Mouse (Mus musculus) thymus, adult 2 months (tissue): ENCODE results near the gene Kat5. TPM values are rescaled to one million over a fixed set of nuclear protein-coding genes. Genes with fewer than 3 reads are reported as not detected.

ENCODE experiments used
- DNase-seq: peaks from one replicate; pipeline ENCODE4 v3.0.0; 2021
- H3K27ac ChIP-seq: fragments of 200-500 bp; 2 replicates; pipeline ENCODE4 v1.5.1; 2012; ENCODE audit warnings: low read length, control low read depth; ENCODE audit not compliant: control insufficient read depth, insufficient read depth
- H3K27me3 ChIP-seq: fragments of 200-500 bp; 2 replicates; pipeline ENCODE4 v1.6.1; 2012; ENCODE audit warnings: mild to moderate bottlenecking, low read length, moderate library complexity, mixed read lengths; ENCODE audit not compliant: control insufficient read depth, insufficient read depth
- H3K36me3 ChIP-seq: fragments of 200-500 bp; 2 replicates; pipeline ENCODE4 v1.6.1; 2012; ENCODE audit warnings: mild to moderate bottlenecking, low read length, moderate library complexity; ENCODE audit not compliant: control insufficient read depth, insufficient read depth
- H3K4me1 ChIP-seq: fragments of 200-500 bp; replicated peaks from 2 replicates; pipeline ENCODE4 v1.6.1; 2012; ENCODE audit warnings: low read length; ENCODE audit not compliant: control insufficient read depth, insufficient read depth
- H3K4me3 ChIP-seq: fragments of 200-500 bp; 2 replicates; pipeline ENCODE4 v1.5.1; 2012; ENCODE audit warnings: mild to moderate bottlenecking, low read length, control low read depth, moderate library complexity; ENCODE audit not compliant: control insufficient read depth, insufficient read depth
- CTCF ChIP-seq: fragments of 200-500 bp; IDR thresholded peaks from 2 replicates; pipeline ENCODE4 v1.5.1; 2012; ENCODE audit warnings: mild to moderate bottlenecking, control low read depth, low read length, moderate library complexity, borderline replicate concordance; ENCODE audit not compliant: control insufficient read depth, poor library complexity, insufficient read depth; ENCODE audit errors: extremely low read depth
- POLR2A ChIP-seq: fragments of 200-500 bp; IDR thresholded peaks from 2 replicates; pipeline ENCODE4 v1.6.1; 2012; ENCODE audit warnings: mild to moderate bottlenecking, low read length, control low read depth, moderate library complexity; ENCODE audit not compliant: control insufficient read depth, poor library complexity, insufficient read depth; ENCODE audit errors: extremely low read depth
- WGBS: fragments of 180-500 bp; shearing (Covaris S2); methylation state at CpG from one replicate; pipeline ENCODE4 v1.1.7; 2018; 5-methylcytosine and 5-hydroxymethylcytosine counted together
- polyA plus RNA-seq: library from polyadenylated mRNA; depleted of rRNA; stranded (reverse); fragments of >200 nt; gene quantifications from 2 replicates; pipeline ENCODE4 v1.2.3, GENCODE M21; 2012

Kat5 gene
- polyA plus RNA-seq, 1 experiment = 90.0 TPM

GRCm38 (mm10) chr19:5560457-5561041 is 49.5 kb downstream of the Kat5 start, which contains the start of gene Ovol1:
Ovol1 (minus strand) TSS chr19:5560646.
- H3K4me3 ChIP-seq = peak within 1 kb of the TSS; percentile 0; the same call in 1 of the 2 replicates
- H3K27ac ChIP-seq = no peak within 1 kb of the TSS
- DNase-seq = no peak
- H3K4me1 ChIP-seq = peaks cover 9% of the 10 kb centered on the region
- peaks cover 16% of the 10 kb centered on the region; the same call in 1 of the 2 replicates for H3K27me3 ChIP-seq
- no peaks in the 10 kb centered on the region for H3K36me3 ChIP-seq
- 3% methylated on average over 57 of the region's 57 CpGs for WGBS
- TF ChIP-seq CTCF = no peak
- no peak for TF ChIP-seq POLR2A

DNA sequence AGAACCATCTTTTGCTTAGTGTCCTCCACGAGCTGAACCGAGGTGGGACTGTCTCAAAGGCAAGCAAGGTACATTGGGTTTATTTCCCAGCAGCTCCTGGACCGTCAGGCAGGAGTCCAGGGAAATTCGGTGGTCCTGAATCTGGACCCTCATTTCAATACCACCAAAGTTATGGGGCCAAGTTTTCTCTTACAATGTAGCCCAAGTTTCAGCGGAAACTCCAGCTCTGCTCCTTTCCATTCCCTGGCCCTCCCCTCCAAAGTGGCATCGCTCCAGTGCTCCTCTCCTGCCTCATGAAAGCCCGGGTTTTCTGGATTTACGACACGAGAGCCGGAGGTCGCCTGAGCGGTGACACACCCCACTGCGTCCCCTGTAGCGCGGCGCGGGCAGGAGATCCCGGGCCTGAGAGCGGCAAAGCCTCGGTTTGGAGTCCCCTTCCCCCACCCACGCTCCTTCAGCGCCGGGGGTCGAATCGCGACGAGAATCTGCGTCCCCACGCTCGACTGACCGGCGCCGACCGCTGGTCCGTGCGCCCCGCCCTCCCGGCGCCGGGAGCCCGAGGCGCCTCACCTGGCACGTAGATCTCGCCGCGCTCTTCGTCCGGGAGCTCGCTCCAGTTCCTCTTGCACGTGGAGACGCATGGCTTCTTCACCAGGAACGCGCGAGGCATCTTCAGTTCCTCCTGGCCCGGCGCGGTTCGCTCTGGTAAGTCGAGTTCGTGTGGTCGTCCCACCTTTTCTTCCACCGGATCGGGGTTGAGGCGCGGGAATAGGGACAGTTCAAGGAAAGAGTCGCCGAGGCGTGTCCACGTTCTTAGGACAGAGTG is 50.2 kb downstream of the Kat5 start:
- peaks cover 9% of the 10 kb centered on the region for H3K4me1 ChIP-seq

GRCm38 (mm10) chr19:5559229-5559628 is 50.8 kb downstream of the Kat5 start:
- Histone ChIP-seq H3K4me3 (no peak overlapping the region), H3K27me3 (peaks cover 16% of the 10 kb centered on the region; the same call in 1 of the 2 replicates), H3K36me3 (no peaks in the 10 kb centered on the region), H3K4me1 (peaks cover 9% of the 10 kb centered on the region), H3K27ac (no peak overlapping the region)
- TF ChIP-seq POLR2A (no peak), CTCF (no peak)
- 59% methylated on average over 8 of the region's 8 CpGs for WGBS
- DNase-seq = no peak

More for the DNA sequence above, 50.2 kb downstream of the Kat5 start:
- peaks cover 16% of the 10 kb centered on the region; the same call in 1 of the 2 replicates for H3K27me3 ChIP-seq
- H3K4me3 ChIP-seq = peak overlapping the region; percentile 0; the same call in 1 of the 2 replicates
- TF ChIP-seq POLR2A (no peak), CTCF (no peak)
- H3K36me3 ChIP-seq = no peaks in the 10 kb centered on the region
- no peak overlapping the region for H3K27ac ChIP-seq
- no peak for DNase-seq
- 3% methylated on average over 69 of the region's 69 CpGs for WGBS

DNA sequence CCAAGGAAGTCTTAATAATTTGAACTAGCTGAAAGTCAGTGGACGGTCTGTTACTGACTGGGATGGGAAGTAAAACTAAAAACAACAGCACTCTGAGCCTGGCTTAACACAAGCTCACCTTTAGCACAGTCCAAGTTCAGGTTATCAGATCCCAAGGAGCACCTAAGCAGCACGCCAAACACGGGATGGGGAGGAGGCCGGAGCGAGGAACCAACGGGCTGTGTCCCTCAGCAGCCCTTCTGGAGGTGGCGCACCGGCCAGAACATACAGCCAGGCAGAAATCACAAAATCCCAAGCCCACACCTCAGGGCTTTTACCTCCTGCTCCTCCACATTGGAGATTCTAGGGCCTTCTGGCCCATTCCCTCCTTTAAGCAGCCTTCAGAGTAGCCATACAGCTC is 51.3 kb downstream of the Kat5 start:
- Histone ChIP-seq H3K27me3 (peaks cover 16% of the 10 kb centered on the region; the same call in 1 of the 2 replicates), H3K36me3 (no peaks in the 10 kb centered on the region), H3K4me3 (no peak overlapping the region), H3K4me1 (peaks cover 9% of the 10 kb centered on the region), H3K27ac (no peak overlapping the region)
- 87% methylated on average over 8 of the region's 8 CpGs for WGBS
- no peak for DNase-seq
- TF ChIP-seq POLR2A = no peak
- no peak for TF ChIP-seq CTCF

GRCm38 (mm10) chr19:5558169-5558568 is 51.9 kb downstream of the Kat5 start:
- Histone ChIP-seq H3K4me3 (no peak overlapping the region), H3K36me3 (no peaks in the 10 kb centered on the region), H3K4me1 (peaks cover 9% of the 10 kb centered on the region), H3K27ac (no peak overlapping the region), H3K27me3 (peaks cover 16% of the 10 kb centered on the region; the same call in 1 of the 2 replicates)
- TF ChIP-seq POLR2A (no peak), CTCF (no peak)
- 84% methylated on average over 7 of the region's 7 CpGs for WGBS
- DNase-seq = no peak

GRCm38 (mm10) chr19:5554212-5554611 is 55.8 kb downstream of the Kat5 start:
- no peak overlapping the region for H3K27ac ChIP-seq
- no peaks in the 10 kb centered on the region for H3K4me1 ChIP-seq
- no peak for TF ChIP-seq POLR2A
- peaks cover 4% of the 10 kb centered on the region; the same call in 1 of the 2 replicates for H3K27me3 ChIP-seq
- no peak for DNase-seq
- H3K4me3 ChIP-seq = no peak overlapping the region
- 97% methylated on average over 14 of the region's 14 CpGs for WGBS
- no peaks in the 10 kb centered on the region for H3K36me3 ChIP-seq
